ENCODE assay signal across 11 mouse cellular contexts in the genomic region with DNA sequence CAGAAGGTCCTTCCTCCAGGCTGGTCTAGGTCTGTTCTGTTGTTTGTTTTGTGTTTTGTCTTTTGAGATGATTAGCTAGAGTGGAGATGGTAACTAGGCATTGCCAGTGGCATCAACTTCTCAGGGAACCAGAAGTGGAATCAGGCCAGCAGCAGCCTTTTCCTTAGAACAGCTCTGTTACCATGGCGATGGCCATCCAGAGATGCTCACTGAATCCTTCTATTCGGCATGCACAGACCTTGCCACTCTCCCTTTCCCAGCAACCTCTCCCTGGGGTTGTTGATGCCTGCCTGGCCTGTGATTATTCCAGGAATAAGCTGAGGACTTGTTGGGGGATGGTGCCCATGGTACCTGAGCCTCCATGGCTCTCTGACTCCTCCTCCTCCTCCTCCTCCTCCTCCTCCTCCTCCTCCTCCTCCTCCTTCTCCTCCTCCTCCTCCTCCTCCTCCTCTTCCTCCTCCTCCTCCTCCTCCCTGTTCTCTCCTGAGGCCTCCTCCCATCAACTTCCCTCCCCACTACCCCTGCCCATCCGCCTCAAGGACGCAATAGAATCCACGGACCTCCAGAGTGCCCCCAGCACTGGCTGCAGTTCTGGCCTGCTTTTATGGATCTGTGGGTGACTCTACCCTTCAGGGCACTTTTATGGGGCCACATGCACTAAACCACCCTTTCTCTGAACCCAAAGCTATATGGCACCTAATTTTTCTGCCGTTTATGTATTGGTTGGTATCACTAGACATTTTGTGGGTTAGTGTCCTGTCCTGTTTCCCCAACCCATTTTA. TPM values are rescaled to one million over a fixed set of nuclear protein-coding genes. Genes with fewer than 3 reads are reported as not detected.
DNase-seq lines count a peak whose midpoint lies in the region; ATAC-seq lines count a peak whose summit lies in the region.
"Had no signal": no experiment of that assay in that cellular context is flagged by ENCODE, and none has a peak within 500 bp of the region (broad histone marks: within the 10 kb centered on the region; RNA-seq: fewer than 3 reads in every experiment).

No protein-coding gene starts in this region.

- H3K36me3 ChIP-seq in neural tube, embryonic 12.5 days, result no peaks in the 10 kb centered on the region
- H3K36me3 ChIP-seq in hindbrain, embryonic 16.5 days (ENCODE audit: control insufficient read depth, insufficient read depth, low read length), result no peaks in the 10 kb centered on the region
- no peaks in the 10 kb centered on the region for H3K36me3 ChIP-seq in midbrain, embryonic 12.5 days

- no peaks in the 10 kb centered on the region for H3K9me3 ChIP-seq in neural tube, embryonic 12.5 days
- no peaks in the 10 kb centered on the region for H3K9me3 ChIP-seq in hindbrain, embryonic 16.5 days (ENCODE audit: control insufficient read depth, low read length)
- H3K9me3 ChIP-seq in midbrain, embryonic 12.5 days, result no peaks in the 10 kb centered on the region

- H3K27me3 ChIP-seq in neural tube, embryonic 12.5 days (replicated peaks), result no peaks in the 10 kb centered on the region
- H3K27me3 ChIP-seq in hindbrain, embryonic 16.5 days (replicated peaks; ENCODE audit: control insufficient read depth, insufficient read depth, low read length), result no peaks in the 10 kb centered on the region
- no peaks in the 10 kb centered on the region for H3K27me3 ChIP-seq in midbrain, embryonic 12.5 days

- H3K4me1 ChIP-seq in neural tube, embryonic 12.5 days, result peaks cover 25% of the 10 kb centered on the region; the same call in 1 of the 2 replicates
- peaks cover 24% of the 10 kb centered on the region for H3K4me1 ChIP-seq in hindbrain, embryonic 16.5 days (ENCODE audit: control insufficient read depth, insufficient read depth, low read depth, low read length)
- H3K4me1 ChIP-seq in midbrain, embryonic 12.5 days, result peaks cover 37% of the 10 kb centered on the region

- H3K27ac ChIP-seq in neural tube, embryonic 12.5 days, result no peak overlapping the region
- H3K27ac ChIP-seq in hindbrain, embryonic 16.5 days (ENCODE audit: low read depth, low read length), result peak overlapping the region; percentile 81
- peak overlapping the region; percentile 75 for H3K27ac ChIP-seq in midbrain, embryonic 12.5 days (replicated peaks)

- ATAC-seq in neural tube, embryonic 12.5 days (ENCODE audit: low FRiP score, low read depth), result peak; percentile 82
- peak; percentile 91 for ATAC-seq in hindbrain, embryonic 16.5 days
- peak; percentile 88 for ATAC-seq in midbrain, embryonic 12.5 days (ENCODE audit: low FRiP score, low read depth)
- ATAC-seq in erythroblast, adult 5-6 weeks (replicated peaks; ENCODE audit: low FRiP score, poor library complexity, severe bottlenecking), result no peak

- DNase-seq in neural tube, embryonic 10.5 days (ENCODE audit: extremely low spot score, low spot score), result no peak
- no peak for DNase-seq in ovary, postnatal 14 days (ENCODE audit: low spot score)
- no peak for DNase-seq in spleen, postnatal 10 days (ENCODE audit: low spot score in 2 of 2)
- no peak for DNase-seq in kidney, adult 8-10 months
- DNase-seq: adrenal gland, postnatal 10 days had no signal

- H3K9ac ChIP-seq in neural tube, embryonic 12.5 days, result no peak overlapping the region
- H3K9ac ChIP-seq in hindbrain, embryonic 16.5 days (ENCODE audit: low read depth, low read length), result no peak overlapping the region
- H3K9ac ChIP-seq in midbrain, embryonic 12.5 days (replicated peaks), result no peak overlapping the region

- no peak overlapping the region for H3K4me2 ChIP-seq in neural tube, embryonic 12.5 days (replicated peaks)
- no peak overlapping the region for H3K4me2 ChIP-seq in hindbrain, embryonic 16.5 days (ENCODE audit: low read length)
- H3K4me2 ChIP-seq in midbrain, embryonic 12.5 days (replicated peaks), result peak overlapping the region; percentile 2; the same call in 1 of the 2 replicates

- WGBS in neural tube, embryonic 12.5 days, result 70% methylated on average over 6 of the region's 6 CpGs
- WGBS in hindbrain, embryonic 16.5 days, result 51% methylated on average over 6 of the region's 6 CpGs
- 47% methylated on average over 6 of the region's 6 CpGs for WGBS in midbrain, embryonic 12.5 days

- no peak overlapping the region for H3K4me3 ChIP-seq in neural tube, embryonic 12.5 days
- no peak overlapping the region for H3K4me3 ChIP-seq in hindbrain, embryonic 16.5 days (ENCODE audit: low read length)
- H3K4me3 ChIP-seq in midbrain, embryonic 12.5 days, result no peak overlapping the region

RNA-seq across cellular contexts. Expression of a gene that starts 22.7 kb away (rescaled TPM):
- 4.3 and 5.9 TPM in 2 replicates for polyA plus RNA-seq in neural tube, embryonic 12.5 days (2016; fragmentation: Nextera tagmentation; extraction: Ambion mirVana)
- 5.5 and 10.4 TPM in 2 replicates for polyA plus RNA-seq in hindbrain, embryonic 16.5 days (2015; fragmentation: Nextera tagmentation; extraction: Ambion mirVana)
- 4.4 and 4.7 TPM in 2 replicates for polyA plus RNA-seq in midbrain, embryonic 12.5 days (2016; fragmentation: Nextera tagmentation; extraction: Ambion mirVana)
- not detected in 2 replicates for total RNA-seq in erythroblast, adult 5-6 weeks (2015; ENCODE audit: low replicate concordance)
- not detected in 2 replicates for total RNA-seq in erythroblast, adult 5-6 weeks (2017; ENCODE audit: low replicate concordance)
- total RNA-seq: CH12.LX; hematopoietic stem cell, adult 5-6 weeks had no signal
